Comparison of ENCODE assay signal across 12 mouse cellular contexts in the genomic region with DNA sequence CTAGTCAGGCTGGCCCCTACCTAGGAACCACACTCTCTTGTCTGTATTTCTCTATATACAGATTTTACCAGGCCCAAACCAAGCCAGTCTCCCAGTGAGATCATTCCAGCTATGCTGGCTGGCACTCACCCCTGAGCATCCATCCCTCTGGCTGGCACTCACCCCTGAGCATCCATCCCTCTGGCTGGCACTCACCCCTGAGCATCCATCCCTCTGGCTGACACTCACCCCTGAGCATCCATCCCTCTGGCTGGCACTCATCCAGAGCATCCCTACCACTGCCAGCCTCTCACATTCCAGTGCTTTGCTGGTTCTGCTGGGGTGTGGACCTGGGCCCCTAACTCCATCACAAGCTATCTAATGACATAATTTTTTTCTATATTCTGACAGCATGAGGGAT.
"Had no signal": no experiment of that assay in that cellular context is flagged by ENCODE, and none has a peak within 500 bp of the region (broad histone marks: within the 10 kb centered on the region; RNA-seq: fewer than 3 reads in every experiment).

No protein-coding gene starts in this region.

- H3K9ac ChIP-seq: liver, embryonic 15.5 days; midbrain, embryonic 13.5 days; stomach, embryonic 15.5 days had no signal

- H3K27me3 ChIP-seq: midbrain, embryonic 13.5 days; stomach, embryonic 15.5 days had no signal

- DNase-seq: kidney, adult 9 months; kidney, postnatal 10 days; lung, adult 2 months; lung, postnatal 36 days; thymus, postnatal 4 days had no signal

- H3K27ac ChIP-seq: layer of hippocampus, adult 2 months; limb, embryonic 10.5 days; liver, embryonic 15.5 days; midbrain, embryonic 13.5 days; stomach, embryonic 15.5 days had no signal

- H3K9me3 ChIP-seq: limb, embryonic 10.5 days; liver, embryonic 15.5 days; midbrain, embryonic 13.5 days; stomach, embryonic 15.5 days had no signal

- H3K36me3 ChIP-seq: limb, embryonic 10.5 days; liver, embryonic 15.5 days; midbrain, embryonic 13.5 days; stomach, embryonic 15.5 days had no signal

- H3K4me3 ChIP-seq: layer of hippocampus, adult 2 months; limb, embryonic 10.5 days; liver, embryonic 15.5 days; midbrain, embryonic 13.5 days; stomach, embryonic 15.5 days had no signal

- H3K4me1 ChIP-seq: liver, embryonic 15.5 days; midbrain, embryonic 13.5 days; stomach, embryonic 15.5 days had no signal

- H3K4me2 ChIP-seq: liver, embryonic 11.5 days; liver, embryonic 15.5 days; midbrain, embryonic 13.5 days; stomach, embryonic 15.5 days had no signal

- ATAC-seq: lung, postnatal 0 days; midbrain, embryonic 13.5 days had no signal
